Mouse (Mus musculus) hindbrain, postnatal 0 days (tissue): ENCODE measurements at regions not wholly inside any gene's neighbourhood (a gene's known extent, or its start where the extent isn't known, plus 50 kb on each side); places are given as distances from the start of the nearest gene placed in this dataset.

Source experiments
- ATAC-seq: fragments of 200-750 bp; cut with Nextera tagmentation; 2 replicates; pipeline ENCODE4 v1.8.0; 2017; ENCODE audit warnings: mild to moderate bottlenecking, moderate TSS enrichment, moderate library complexity
- DNase-seq: peaks from one replicate; pipeline ENCODE4 v3.0.0-alpha.2; 2015; ENCODE audit warnings: low spot score
- H3K27ac ChIP-seq: fragments of 300-500 bp; sonication (generic); 2 replicates; pipeline ENCODE4 v1.5.1; 2014; ENCODE audit warnings: mild to moderate bottlenecking
- H3K27me3 ChIP-seq: fragments of 300-500 bp; sonication (generic); 2 replicates; pipeline ENCODE4 v1.6.1; 2014; ENCODE audit warnings: low read length, mixed read lengths; ENCODE audit not compliant: insufficient read depth
- H3K36me3 ChIP-seq: fragments of 300-500 bp; sonication (generic); 2 replicates; pipeline ENCODE4 v1.6.1; 2014; ENCODE audit warnings: low read length, mixed read lengths; ENCODE audit not compliant: insufficient read depth
- H3K4me1 ChIP-seq: fragments of 300-500 bp; sonication (generic); 2 replicates; pipeline ENCODE4 v1.6.1; 2014; ENCODE audit warnings: antibody characterized with exemption, low read length, mixed read lengths; ENCODE audit not compliant: insufficient read depth
- H3K4me2 ChIP-seq: fragments of 300-500 bp; sonication (generic); 2 replicates; pipeline ENCODE4 v1.6.1; 2014; ENCODE audit warnings: low read depth, mild to moderate bottlenecking, low read length, moderate library complexity, mixed read lengths
- H3K4me3 ChIP-seq: fragments of 300-500 bp; sonication (generic); 2 replicates; pipeline ENCODE4 v1.5.1; 2014; ENCODE audit warnings: low read length
- H3K9ac ChIP-seq: fragments of 300-500 bp; sonication (generic); replicated peaks from 2 replicates; pipeline ENCODE4 v1.6.1; 2014; ENCODE audit warnings: mild to moderate bottlenecking, low read length, moderate library complexity, mixed read lengths
- H3K9me3 ChIP-seq: fragments of 300-500 bp; sonication (generic); 2 replicates; pipeline ENCODE4 v1.6.1; 2016; ENCODE audit warnings: low read length, mixed read lengths
- CTCF ChIP-seq: IDR thresholded peaks from 2 replicates; pipeline ENCODE4 v1.5.1; 2016; ENCODE audit warnings: antibody characterized with exemption, control low read depth, low read depth
- WGBS: fragments of 180-500 bp; shearing (Covaris S2); extraction: QIAGEN DNeasy Blood & Tissue Kit; methylation state at CpG from one replicate; pipeline ENCODE4 v1.1.7; 2014; 5-methylcytosine and 5-hydroxymethylcytosine counted together

GRCm38 (mm10) chr6:118305209-118305608, 107.7 kb upstream of the Ret start:
- Histone ChIP-seq H3K9ac (no peak overlapping the region), H3K27me3 (no peaks in the 10 kb centered on the region), H3K36me3 (no peaks in the 10 kb centered on the region), H3K4me3 (no peak overlapping the region), H3K27ac (no peak overlapping the region), H3K9me3 (no peaks in the 10 kb centered on the region), H3K4me2 (no peak overlapping the region), H3K4me1 (0 out of 2 replicates have a peak, but pooled peaks cover 13% of the 10 kb centered on the region)
- 90% methylated on average over 3 of the region's 3 CpGs for WGBS
- DNase-seq (no peak), ATAC-seq (no peak)
- no peak for TF ChIP-seq CTCF

- TF ChIP-seq CTCF, result no peak
- Histone ChIP-seq H3K9me3 (no peaks in the 10 kb centered on the region), H3K4me3 (no peak overlapping the region), H3K36me3 (no peaks in the 10 kb centered on the region), H3K4me1 (0 out of 2 replicates have a peak, but pooled peaks cover 13% of the 10 kb centered on the region), H3K9ac (no peak overlapping the region), H3K4me2 (no peak overlapping the region), H3K27ac (no peak overlapping the region), H3K27me3 (no peaks in the 10 kb centered on the region)
- WGBS, result 59% methylated on average over 7 of the region's 7 CpGs
- no peak for DNase-seq
- no peak for ATAC-seq
Measured at GRCm38 (mm10) chr6:118302783-118303350, 105.3 kb upstream of the Ret start.

DNA sequence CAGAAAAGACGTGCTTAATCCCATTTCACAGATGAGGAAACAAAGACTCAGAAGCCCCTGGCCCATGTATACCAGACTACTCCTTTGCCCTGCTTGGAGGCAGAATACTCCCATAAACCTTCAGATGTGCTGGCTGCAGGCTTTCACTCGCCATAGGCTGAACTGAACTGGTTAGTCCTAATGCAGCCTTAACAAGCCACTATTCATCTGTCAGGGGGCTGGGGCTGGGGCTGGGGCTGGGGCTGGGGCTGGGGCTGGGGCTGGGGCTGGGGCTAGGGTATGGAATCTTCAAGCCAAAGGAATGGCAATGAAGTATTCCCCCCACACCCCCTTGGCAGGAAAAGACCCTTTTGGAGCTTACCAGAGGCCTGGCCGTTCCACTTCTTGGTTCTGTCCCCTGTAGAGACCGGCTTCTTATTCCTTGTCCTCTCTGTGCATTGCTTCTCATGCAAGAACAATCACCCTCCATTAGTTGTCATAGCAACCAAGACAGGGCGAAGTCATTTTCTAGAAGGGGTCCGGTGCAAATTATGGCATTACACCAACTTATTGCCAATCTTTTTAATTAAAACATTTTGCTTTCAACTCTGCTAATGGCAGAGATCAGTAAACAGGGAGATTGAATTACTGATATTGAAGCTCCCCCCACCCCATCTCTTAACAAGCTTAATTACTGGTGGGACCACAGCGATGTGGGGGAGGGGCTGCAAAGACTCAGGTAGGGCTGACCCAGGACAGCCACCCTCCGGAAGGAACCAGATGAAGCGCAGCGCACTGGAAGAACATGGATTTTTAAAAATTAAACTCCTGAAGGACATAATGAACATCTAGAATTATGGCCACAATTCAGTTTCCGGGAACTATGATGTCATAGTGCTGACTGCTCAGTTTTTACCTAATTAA, 104.6 kb upstream of the Ret start:
- H3K36me3 ChIP-seq, result no peaks in the 10 kb centered on the region
- H3K4me2 ChIP-seq, result no peak overlapping the region
- no peak for TF ChIP-seq CTCF
- H3K4me1 ChIP-seq, result 0 out of 2 replicates have a peak, but pooled peaks cover 13% of the 10 kb centered on the region
- H3K4me3 ChIP-seq, result no peak overlapping the region
- H3K27ac ChIP-seq, result 0 out of 2 replicates have a peak overlapping the region, but pooled peaks have one; percentile 2
- 32% methylated on average over 11 of the region's 11 CpGs for WGBS
- no peaks in the 10 kb centered on the region for H3K27me3 ChIP-seq
- ATAC-seq (0 out of 2 replicates have a peak, but pooled peaks have one; percentile 67), DNase-seq (peak; percentile 55)
- H3K9me3 ChIP-seq, result no peaks in the 10 kb centered on the region
- H3K9ac ChIP-seq, result no peak overlapping the region

GRCm38 (mm10) chr6:118300781-118301180, 103.3 kb upstream of the Ret start:
- Histone ChIP-seq H3K4me1 (0 out of 2 replicates have a peak, but pooled peaks cover 13% of the 10 kb centered on the region), H3K36me3 (no peaks in the 10 kb centered on the region), H3K4me2 (no peak overlapping the region), H3K9ac (no peak overlapping the region), H3K27me3 (no peaks in the 10 kb centered on the region), H3K4me3 (no peak overlapping the region), H3K27ac (no peak overlapping the region), H3K9me3 (no peaks in the 10 kb centered on the region)
- DNase-seq (no peak), ATAC-seq (no peak)
- 90% methylated on average over 6 of the region's 6 CpGs for WGBS
- no peak for TF ChIP-seq CTCF

- Histone ChIP-seq H3K27ac (no peak overlapping the region), H3K4me1 (0 out of 2 replicates have a peak, but pooled peaks cover 13% of the 10 kb centered on the region), H3K36me3 (no peaks in the 10 kb centered on the region), H3K9me3 (no peaks in the 10 kb centered on the region), H3K9ac (no peak overlapping the region), H3K4me3 (no peak overlapping the region), H3K4me2 (no peak overlapping the region), H3K27me3 (no peaks in the 10 kb centered on the region)
- TF ChIP-seq CTCF, result no peak
- ATAC-seq (no peak), DNase-seq (no peak)
- WGBS, result 89% methylated on average over 8 of the region's 8 CpGs
Measured at GRCm38 (mm10) chr6:118297576-118297975, 100.1 kb upstream of the Ret start.

DNA sequence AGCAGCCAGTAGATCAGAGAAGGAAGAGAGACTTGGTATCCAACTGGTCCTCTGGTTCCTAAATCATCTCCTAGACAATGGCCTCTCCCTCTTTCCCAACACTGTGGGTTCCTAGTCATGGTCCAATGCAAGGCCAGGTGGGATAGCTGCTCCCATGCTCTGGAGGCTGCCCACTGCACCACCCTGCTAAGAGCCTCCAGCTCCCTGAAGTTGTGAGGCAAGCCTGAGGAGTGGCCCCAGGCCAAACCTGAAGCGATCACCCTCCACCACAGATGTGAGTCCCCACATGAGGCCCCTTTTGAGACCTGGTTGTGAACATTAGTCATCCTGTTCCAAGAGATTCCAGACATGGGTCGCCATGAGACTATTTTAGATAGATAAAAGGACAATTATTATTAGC, 96.5 kb upstream of the Ret start:
- no peak for DNase-seq
- H3K36me3 ChIP-seq, result no peaks in the 10 kb centered on the region
- no peaks in the 10 kb centered on the region for H3K9me3 ChIP-seq
- H3K4me2 ChIP-seq, result no peak overlapping the region
- H3K27ac ChIP-seq, result no peak overlapping the region
- H3K4me3 ChIP-seq, result no peak overlapping the region
- no peaks in the 10 kb centered on the region for H3K4me1 ChIP-seq
- no peak for TF ChIP-seq CTCF
- no peaks in the 10 kb centered on the region for H3K27me3 ChIP-seq
- H3K9ac ChIP-seq, result no peak overlapping the region
- WGBS, result 83% methylated on average over 2 of the region's 2 CpGs
- ATAC-seq, result no peak
